Mouse (Mus musculus) testis, adult 2 months (tissue): ENCODE results near the gene Pigu. TPM values are rescaled to one million over a fixed set of nuclear protein-coding genes. Genes with fewer than 3 reads are reported as not detected.
A peak's percentile ranks its signal among the peaks of the same experiment; 100 is the strongest.

ENCODE experiments used
- H3K27ac ChIP-seq: fragments of 200-500 bp; 2 replicates; pipeline ENCODE4 v1.5.1; 2012; ENCODE audit warnings: low read depth, low read length; ENCODE audit not compliant: control insufficient read depth, insufficient read depth
- H3K27me3 ChIP-seq: fragments of 200-500 bp; 2 replicates; pipeline ENCODE4 v1.6.1; 2012; ENCODE audit warnings: mild to moderate bottlenecking, low read length, moderate library complexity; ENCODE audit not compliant: control insufficient read depth, insufficient read depth
- H3K36me3 ChIP-seq: fragments of 200-500 bp; 2 replicates; pipeline ENCODE4 v1.6.1; 2012; ENCODE audit warnings: mild to moderate bottlenecking, low read length; ENCODE audit not compliant: control insufficient read depth, insufficient read depth
- H3K4me1 ChIP-seq: fragments of 200-500 bp; 2 replicates; pipeline ENCODE4 v1.6.1; 2012; ENCODE audit warnings: low read length; ENCODE audit not compliant: control insufficient read depth, insufficient read depth
- H3K4me3 ChIP-seq: fragments of 200-500 bp; 2 replicates; pipeline ENCODE4 v1.5.1; 2012; ENCODE audit warnings: low read depth, mild to moderate bottlenecking, low read length, moderate library complexity, mixed read lengths; ENCODE audit not compliant: control insufficient read depth
- CTCF ChIP-seq: fragments of 200-500 bp; IDR thresholded peaks from 2 replicates; pipeline ENCODE4 v1.5.1; 2012; ENCODE audit warnings: low read depth, mild to moderate bottlenecking, inconsistent platforms, low read length, moderate library complexity; ENCODE audit not compliant: control insufficient read depth, insufficient read depth, insufficient replicate concordance
- POLR2A ChIP-seq: fragments of 200-500 bp; IDR thresholded peaks from 2 replicates; pipeline ENCODE4 v1.6.1; 2012; ENCODE audit warnings: low read depth, mild to moderate bottlenecking, inconsistent platforms, low read length, moderate library complexity; ENCODE audit not compliant: control insufficient read depth
- polyA plus RNA-seq: library from polyadenylated mRNA; depleted of rRNA; stranded (reverse); fragments of >200 nt; gene quantifications from 2 replicates; pipeline ENCODE4 v1.2.3, GENCODE M21; 2012; rRNA removed

Pigu gene
- polyA plus RNA-seq, 1 experiment, result 36.9 TPM

DNA sequence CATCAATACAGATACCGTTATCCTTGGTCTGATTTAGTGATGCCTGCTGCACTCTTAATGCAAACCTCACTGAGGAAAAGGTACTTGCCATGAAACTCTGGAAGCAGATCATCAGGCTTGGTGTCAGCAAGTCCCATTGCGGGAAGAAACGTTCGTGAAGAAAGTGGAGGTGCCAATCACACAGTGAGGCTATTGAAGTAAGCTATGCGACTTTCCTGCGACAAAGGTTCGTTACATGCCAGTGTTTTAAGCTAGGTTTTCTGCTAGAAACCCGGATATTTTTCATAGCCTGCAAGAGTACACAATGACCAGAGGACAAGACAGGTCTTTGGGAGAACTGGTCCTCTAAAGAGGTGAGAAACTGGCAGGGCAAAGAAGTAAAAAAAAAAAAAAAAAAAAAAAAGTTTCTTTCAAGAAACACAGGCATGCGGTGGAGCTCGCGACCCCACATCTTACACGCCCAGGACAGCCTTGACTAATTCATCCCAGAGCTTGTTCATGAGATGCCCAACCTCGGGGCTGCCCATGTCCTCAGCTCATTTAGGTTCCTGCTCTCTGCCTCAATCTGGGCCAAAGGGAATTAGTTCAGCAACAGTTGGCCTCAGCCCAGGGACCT, 121.4 kb downstream of the Pigu start:
- Histone ChIP-seq H3K27me3 (no peaks in the 10 kb centered on the region), H3K27ac (peak overlapping the region; percentile 91), H3K4me3 (peak overlapping the region; percentile 94), H3K4me1 (peaks cover 9% of the 10 kb centered on the region), H3K36me3 (no peaks in the 10 kb centered on the region)
- TF ChIP-seq POLR2A (no peak), CTCF (no peak)

Other genes with a start within 250 kb of the Pigu start
- 6.6 and 8.1 TPM in 2 replicates for gene Itch, start 223.9 kb downstream of the Pigu start, polyA plus RNA-seq
- gene Dynlrb1, start 120.9 kb downstream of the Pigu start, polyA plus RNA-seq, result 53.6 and 60.8 TPM in 2 replicates
- 897 and 985 TPM in 2 replicates for gene Map1lc3a, start 81.1 kb downstream of the Pigu start, polyA plus RNA-seq
- gene Trp53inp2, start 23.6 kb upstream of the Pigu start, polyA plus RNA-seq, result 163 and 176 TPM in 2 replicates
- 93.0 and 103 TPM in 2 replicates for gene Ncoa6, start 116.5 kb upstream of the Pigu start, polyA plus RNA-seq
- gene Acss2, start 160.5 kb upstream of the Pigu start, polyA plus RNA-seq, result 59.5 TPM in 2 replicates
- 70.4 and 76.2 TPM in 2 replicates for gene Ggt7, start 160.8 kb upstream of the Pigu start, polyA plus RNA-seq
- gene Gss, start 235.4 kb upstream of the Pigu start, polyA plus RNA-seq, result 4.6 and 5.3 TPM in 2 replicates